ENCODE assay signal across 12 mouse cellular contexts in the genomic region with DNA sequence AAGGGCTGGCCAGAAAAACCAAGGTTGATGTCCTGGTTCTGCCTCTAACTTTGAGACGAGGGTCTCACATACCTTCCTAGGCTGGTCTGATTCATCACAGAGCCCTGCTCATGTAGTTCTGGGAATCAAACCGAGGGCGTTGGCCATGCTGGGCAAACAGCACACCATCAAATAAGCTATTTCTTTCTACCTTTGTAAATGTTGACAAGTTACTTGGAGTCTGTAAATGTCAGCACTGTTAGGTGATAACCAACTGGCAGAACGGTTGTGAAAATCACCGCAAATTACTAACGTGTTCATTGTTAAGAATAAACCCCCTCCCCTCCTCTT. TPM values are rescaled to one million over a fixed set of nuclear protein-coding genes. Genes with fewer than 3 reads are reported as not detected.
DNase-seq lines count a peak whose midpoint lies in the region; ATAC-seq and TF ChIP-seq lines count a peak whose summit lies in the region.
"Had no signal": no experiment of that assay in that cellular context is flagged by ENCODE, and none has a peak within 500 bp of the region (broad histone marks: within the 10 kb centered on the region; RNA-seq: fewer than 3 reads in every experiment).

No protein-coding gene starts in this region.

- no peak for TF ChIP-seq CTCF in hindbrain, postnatal 0 days (IDR thresholded peaks at IDR 0.05; ENCODE audit: low read depth)

- H3K4me2 ChIP-seq in hindbrain, postnatal 0 days (ENCODE audit: low read depth, low read length): no peak overlapping the region
- H3K4me2 ChIP-seq in embryonic facial prominence, embryonic 13.5 days: peak overlapping the region; percentile 30
- H3K4me2 ChIP-seq in stomach, embryonic 14.5 days (replicated peaks; ENCODE audit: low read depth, low read length): peak overlapping the region; percentile 8; the same call in 1 of the 2 replicates
- H3K4me2 ChIP-seq: lung, embryonic 14.5 days had no signal

- H3K4me3 ChIP-seq in hindbrain, embryonic 10.5 days: peak overlapping the region; percentile 30
- H3K4me3 ChIP-seq in hindbrain, postnatal 0 days (ENCODE audit: low read length): no peak overlapping the region
- no peak overlapping the region for H3K4me3 ChIP-seq in embryonic facial prominence, embryonic 13.5 days
- peak overlapping the region; percentile 19 for H3K4me3 ChIP-seq in limb, embryonic 10.5 days
- no peak overlapping the region for H3K4me3 ChIP-seq in stomach, embryonic 14.5 days (ENCODE audit: low read depth, low read length)

- no peak for ATAC-seq in hindbrain, postnatal 0 days
- no peak for ATAC-seq in embryonic facial prominence, embryonic 13.5 days (ENCODE audit: insufficient number of reproducible peaks, insufficient read depth, low FRiP score, low TSS enrichment, low read depth)
- no peak; the same call in 1 of the 2 replicates for ATAC-seq in stomach, embryonic 14.5 days (ENCODE audit: insufficient number of reproducible peaks, insufficient read depth, low FRiP score, low read depth)

- H3K9ac ChIP-seq in hindbrain, postnatal 0 days (replicated peaks; ENCODE audit: low read length): no peak overlapping the region
- H3K9ac ChIP-seq in embryonic facial prominence, embryonic 13.5 days: no peak overlapping the region
- no peak overlapping the region for H3K9ac ChIP-seq in stomach, embryonic 14.5 days (replicated peaks; ENCODE audit: low read depth, low read length)
- H3K9ac ChIP-seq: lung, embryonic 14.5 days had no signal

- H3K27ac ChIP-seq in hindbrain, embryonic 10.5 days: 0 out of 2 replicates have a peak overlapping the region, but pooled peaks have one; percentile 77
- H3K27ac ChIP-seq in hindbrain, postnatal 0 days: no peak overlapping the region
- H3K27ac ChIP-seq in embryonic facial prominence, embryonic 13.5 days: no peak overlapping the region
- H3K27ac ChIP-seq in limb, embryonic 10.5 days: no peak overlapping the region
- H3K27ac ChIP-seq in stomach, embryonic 14.5 days (ENCODE audit: low read length): no peak overlapping the region

- DNase-seq in hindbrain, embryonic 10.5 days (ENCODE audit: low spot score): no peak
- no peak for DNase-seq in hindbrain, postnatal 0 days (ENCODE audit: low spot score)
- no peak for DNase-seq in limb, embryonic 10.5 days (ENCODE audit: low spot score)
- DNase-seq in cerebellum, adult 11 months: no peak
- no peak for DNase-seq in cerebellum, adult 8-10 months
- DNase-seq: cerebellum, adult 11-12 months; kidney, adult 11 months; right cerebral cortex, postnatal 25 days had no signal

- no peaks in the 10 kb centered on the region for H3K9me3 ChIP-seq in hindbrain, embryonic 10.5 days
- no peaks in the 10 kb centered on the region for H3K9me3 ChIP-seq in hindbrain, postnatal 0 days (ENCODE audit: low read length)
- no peaks in the 10 kb centered on the region for H3K9me3 ChIP-seq in embryonic facial prominence, embryonic 13.5 days
- no peaks in the 10 kb centered on the region for H3K9me3 ChIP-seq in limb, embryonic 10.5 days (replicated peaks)
- no peaks in the 10 kb centered on the region for H3K9me3 ChIP-seq in stomach, embryonic 14.5 days (ENCODE audit: control insufficient read depth, low read depth, low read length)

- H3K27me3 ChIP-seq in hindbrain, embryonic 10.5 days (ENCODE audit: insufficient read depth, poor library complexity, severe bottlenecking): peaks cover 19% of the 10 kb centered on the region
- no peaks in the 10 kb centered on the region for H3K27me3 ChIP-seq in hindbrain, postnatal 0 days (ENCODE audit: insufficient read depth, low read length)
- peaks cover 17% of the 10 kb centered on the region for H3K27me3 ChIP-seq in embryonic facial prominence, embryonic 13.5 days
- peaks cover 28% of the 10 kb centered on the region for H3K27me3 ChIP-seq in limb, embryonic 10.5 days (ENCODE audit: low read depth, poor library complexity, severe bottlenecking)
- H3K27me3 ChIP-seq in stomach, embryonic 14.5 days (ENCODE audit: control insufficient read depth, insufficient read depth, low read length): no peaks in the 10 kb centered on the region
- H3K27me3 ChIP-seq: CH12.LX had no signal

- H3K4me1 ChIP-seq in hindbrain, embryonic 10.5 days (replicated peaks): peaks cover 32% of the 10 kb centered on the region
- no peaks in the 10 kb centered on the region for H3K4me1 ChIP-seq in hindbrain, postnatal 0 days (ENCODE audit: insufficient read depth, low read length)
- peaks cover 25% of the 10 kb centered on the region for H3K4me1 ChIP-seq in embryonic facial prominence, embryonic 13.5 days
- H3K4me1 ChIP-seq in limb, embryonic 10.5 days: peaks cover 26% of the 10 kb centered on the region
- H3K4me1 ChIP-seq in stomach, embryonic 14.5 days (ENCODE audit: control insufficient read depth, insufficient read depth, low read length): peaks cover 17% of the 10 kb centered on the region

- no peaks in the 10 kb centered on the region for H3K36me3 ChIP-seq in hindbrain, embryonic 10.5 days
- H3K36me3 ChIP-seq in hindbrain, postnatal 0 days (ENCODE audit: insufficient read depth, low read length): no peaks in the 10 kb centered on the region
- no peaks in the 10 kb centered on the region for H3K36me3 ChIP-seq in embryonic facial prominence, embryonic 13.5 days
- no peaks in the 10 kb centered on the region for H3K36me3 ChIP-seq in limb, embryonic 10.5 days
- no peaks in the 10 kb centered on the region for H3K36me3 ChIP-seq in stomach, embryonic 14.5 days (ENCODE audit: control insufficient read depth, insufficient read depth, low read length)

- WGBS in hindbrain, embryonic 10.5 days: 27% methylated on average over 6 of the region's 6 CpGs
- 29% methylated on average over 6 of the region's 6 CpGs for WGBS in hindbrain, postnatal 0 days
- 23% methylated on average over 6 of the region's 6 CpGs for WGBS in embryonic facial prominence, embryonic 13.5 days
- 35% methylated on average over 6 of the region's 6 CpGs for WGBS in limb, embryonic 10.5 days
- 28% methylated on average over 6 of the region's 6 CpGs for WGBS in stomach, embryonic 14.5 days

RNA-seq across cellular contexts. Expression of a gene that starts 5.1 kb away (rescaled TPM):
- polyA plus RNA-seq in hindbrain, embryonic 10.5 days (2016; fragmentation: Nextera tagmentation; extraction: Ambion mirVana): 113 and 125 TPM in 2 replicates
- total RNA-seq in hindbrain, postnatal 0 days (2014; rRNA removed): 71.8 and 91.3 TPM in 2 replicates
- 40.1 and 44.7 TPM in 2 replicates for polyA plus RNA-seq in hindbrain, postnatal 0 days (2015; fragmentation: Nextera tagmentation; extraction: Ambion mirVana)
- 80.7 and 87.8 TPM in 2 replicates for polyA plus RNA-seq in embryonic facial prominence, embryonic 13.5 days (2015; fragmentation: Nextera tagmentation; extraction: Ambion mirVana)
- 138 and 172 TPM in 2 replicates for polyA plus RNA-seq in limb, embryonic 10.5 days (2016; fragmentation: Nextera tagmentation; extraction: Ambion mirVana)
- polyA plus RNA-seq in stomach, embryonic 14.5 days (2014; fragmentation: Nextera tagmentation; extraction: Ambion mirVana): 86.3 and 90.8 TPM in 2 replicates

RNA-seq across cellular contexts. Expression of a gene that starts 17.9 kb away (rescaled TPM):
- polyA plus RNA-seq in hindbrain, embryonic 10.5 days (2016; fragmentation: Nextera tagmentation; extraction: Ambion mirVana): 76.3 and 78.3 TPM in 2 replicates
- 47.5 and 63.2 TPM in 2 replicates for total RNA-seq in hindbrain, postnatal 0 days (2014; rRNA removed)
- polyA plus RNA-seq in hindbrain, postnatal 0 days (2015; fragmentation: Nextera tagmentation; extraction: Ambion mirVana): 70.4 and 80.8 TPM in 2 replicates
- polyA plus RNA-seq in embryonic facial prominence, embryonic 13.5 days (2015; fragmentation: Nextera tagmentation; extraction: Ambion mirVana): 81.2 and 82.1 TPM in 2 replicates
- 60.9 and 64.4 TPM in 2 replicates for polyA plus RNA-seq in limb, embryonic 10.5 days (2016; fragmentation: Nextera tagmentation; extraction: Ambion mirVana)
- polyA plus RNA-seq in stomach, embryonic 14.5 days (2014; fragmentation: Nextera tagmentation; extraction: Ambion mirVana): 87.1 and 90.2 TPM in 2 replicates

RNA-seq across cellular contexts. Expression of a gene that starts 59.6 kb away (rescaled TPM):
- polyA plus RNA-seq in hindbrain, embryonic 10.5 days (2016; fragmentation: Nextera tagmentation; extraction: Ambion mirVana): 39.5 and 48.8 TPM in 2 replicates
- total RNA-seq in hindbrain, postnatal 0 days (2014; rRNA removed): 11.6 and 13.1 TPM in 2 replicates
- 42.9 and 44.2 TPM in 2 replicates for polyA plus RNA-seq in hindbrain, postnatal 0 days (2015; fragmentation: Nextera tagmentation; extraction: Ambion mirVana)
- polyA plus RNA-seq in embryonic facial prominence, embryonic 13.5 days (2015; fragmentation: Nextera tagmentation; extraction: Ambion mirVana): 57.6 and 59.9 TPM in 2 replicates
- polyA plus RNA-seq in limb, embryonic 10.5 days (2016; fragmentation: Nextera tagmentation; extraction: Ambion mirVana): 41.2 and 43.5 TPM in 2 replicates
- polyA plus RNA-seq in stomach, embryonic 14.5 days (2014; fragmentation: Nextera tagmentation; extraction: Ambion mirVana): 53.2 and 54.2 TPM in 2 replicates

Comparison
In these comparisons a context has a peak if more than half of its experiments do, and no peak if none do; other contexts are left out.
1. H3K4me3 ChIP-seq: peak in hindbrain, embryonic 10.5 days (single experiment) and limb, embryonic 10.5 days (single experiment); none in hindbrain, postnatal 0 days (single experiment), embryonic facial prominence, embryonic 13.5 days (single experiment) and stomach, embryonic 14.5 days (single experiment).